Mouse (Mus musculus) embryonic facial prominence, embryonic 12.5 days (tissue): ENCODE measurements at regions not wholly inside any gene's neighbourhood (a gene's known extent, or its start where the extent isn't known, plus 50 kb on each side); places are given as distances from the start of the nearest gene placed in this dataset.

Source experiments
- ATAC-seq: fragments of 200-750 bp; cut with Nextera tagmentation; 2 replicates; pipeline ENCODE4 v1.8.0; 2017; ENCODE audit not compliant: insufficient number of reproducible peaks, insufficient read depth, low FRiP score, low TSS enrichment
- H3K27ac ChIP-seq: fragments of 300-500 bp; sonication (generic); 2 replicates; pipeline ENCODE4 v1.5.1; 2016; ENCODE audit warnings: mild to moderate bottlenecking
- H3K27me3 ChIP-seq: fragments of 300-500 bp; sonication (generic); 2 replicates; pipeline ENCODE4 v1.6.1; 2016; ENCODE audit warnings: mild to moderate bottlenecking, moderate library complexity
- H3K36me3 ChIP-seq: fragments of 300-500 bp; sonication (generic); 2 replicates; pipeline ENCODE4 v1.6.1; 2016; ENCODE audit warnings: mild to moderate bottlenecking
- H3K4me1 ChIP-seq: fragments of 300-500 bp; sonication (generic); 2 replicates; pipeline ENCODE4 v1.6.1; 2016
- H3K4me2 ChIP-seq: fragments of 300-500 bp; sonication (generic); replicated peaks from 2 replicates; pipeline ENCODE4 v1.6.1; 2016; ENCODE audit warnings: mild to moderate bottlenecking, moderate library complexity
- H3K4me3 ChIP-seq: fragments of 300-500 bp; sonication (generic); 2 replicates; pipeline ENCODE4 v1.5.1; 2016; ENCODE audit warnings: mild to moderate bottlenecking
- H3K9ac ChIP-seq: fragments of 300-500 bp; sonication (generic); 2 replicates; pipeline ENCODE4 v1.6.1; 2016; ENCODE audit warnings: mild to moderate bottlenecking, moderate library complexity
- H3K9me3 ChIP-seq: fragments of 300-500 bp; sonication (generic); 2 replicates; pipeline ENCODE4 v1.6.1; 2016; ENCODE audit warnings: mild to moderate bottlenecking, moderate library complexity
- WGBS: fragments of 180-500 bp; shearing (Covaris S2); methylation state at CpG from one replicate; pipeline ENCODE4 v1.1.7; 2016; 5-methylcytosine and 5-hydroxymethylcytosine counted together

- no peak overlapping the region for H3K4me3 ChIP-seq
- WGBS, result 68% methylated on average over 14 of the region's 14 CpGs
- H3K9me3 ChIP-seq, result no peaks in the 10 kb centered on the region
- no peak overlapping the region for H3K9ac ChIP-seq
- 0 out of 2 replicates have a peak, but pooled peaks cover 3% of the 10 kb centered on the region for H3K27me3 ChIP-seq
- H3K4me1 ChIP-seq, result no peaks in the 10 kb centered on the region
- no peaks in the 10 kb centered on the region for H3K36me3 ChIP-seq
- no peak overlapping the region for H3K27ac ChIP-seq
- H3K4me2 ChIP-seq, result no peak overlapping the region
- ATAC-seq, result no peak
Observed at GRCm38 (mm10) chr9:69575386-69575785, 122.0 kb downstream of the Anxa2 start.

GRCm38 (mm10) chr9:69568631-69569230, 115.3 kb downstream of the Anxa2 start:
- H3K9ac ChIP-seq, result no peak overlapping the region
- no peaks in the 10 kb centered on the region for H3K27me3 ChIP-seq
- H3K36me3 ChIP-seq, result no peaks in the 10 kb centered on the region
- ATAC-seq, result no peak
- H3K4me2 ChIP-seq, result no peak overlapping the region
- H3K4me3 ChIP-seq, result no peak overlapping the region
- no peaks in the 10 kb centered on the region for H3K9me3 ChIP-seq
- no peaks in the 10 kb centered on the region for H3K4me1 ChIP-seq
- no peak overlapping the region for H3K27ac ChIP-seq
- 76% methylated on average over 13 of the region's 13 CpGs for WGBS

- H3K27ac ChIP-seq, result no peak overlapping the region
- H3K4me3 ChIP-seq, result no peak overlapping the region
- H3K4me1 ChIP-seq, result no peaks in the 10 kb centered on the region
- H3K4me2 ChIP-seq, result no peak overlapping the region
- 67% methylated on average over 3 of the region's 3 CpGs for WGBS
- no peaks in the 10 kb centered on the region for H3K27me3 ChIP-seq
- no peak overlapping the region for H3K9ac ChIP-seq
- no peaks in the 10 kb centered on the region for H3K36me3 ChIP-seq
- no peak for ATAC-seq
- H3K9me3 ChIP-seq, result no peaks in the 10 kb centered on the region
Observed at GRCm38 (mm10) chr9:69568222-69568621, 114.8 kb downstream of the Anxa2 start.

- Histone ChIP-seq H3K9me3 (no peaks in the 10 kb centered on the region), H3K27me3 (no peaks in the 10 kb centered on the region), H3K9ac (no peak overlapping the region), H3K4me1 (no peaks in the 10 kb centered on the region), H3K27ac (no peak overlapping the region), H3K4me3 (no peak overlapping the region), H3K4me2 (no peak overlapping the region), H3K36me3 (no peaks in the 10 kb centered on the region)
- no peak for ATAC-seq
- WGBS, result 80% methylated on average over 6 of the region's 6 CpGs
Observed at GRCm38 (mm10) chr9:69566996-69567395, 113.6 kb downstream of the Anxa2 start.

GRCm38 (mm10) chr9:69543241-69543640, 89.8 kb downstream of the Anxa2 start:
- H3K4me2 ChIP-seq, result no peak overlapping the region
- H3K27me3 ChIP-seq, result no peaks in the 10 kb centered on the region
- no peaks in the 10 kb centered on the region for H3K36me3 ChIP-seq
- H3K9ac ChIP-seq, result no peak overlapping the region
- H3K4me1 ChIP-seq, result no peaks in the 10 kb centered on the region
- 45% methylated on average over 5 of the region's 5 CpGs for WGBS
- no peak overlapping the region for H3K27ac ChIP-seq
- no peak for ATAC-seq
- no peak overlapping the region for H3K4me3 ChIP-seq
- no peaks in the 10 kb centered on the region for H3K9me3 ChIP-seq
